Mouse (Mus musculus) ES-Bruce4 (cell line): Measurements from ENCODE around the gene Zfp786.

Experiments used
- CTCF ChIP-seq: IDR thresholded peaks from one replicate; pipeline ENCODE4 v1.8.1; 2011; ENCODE audit warnings: low read depth, low read length
- POLR2A ChIP-seq: IDR thresholded peaks from one replicate; pipeline ENCODE4 v1.8.1; 2011; ENCODE audit warnings: low read length; ENCODE audit not compliant: insufficient read depth

DNA sequence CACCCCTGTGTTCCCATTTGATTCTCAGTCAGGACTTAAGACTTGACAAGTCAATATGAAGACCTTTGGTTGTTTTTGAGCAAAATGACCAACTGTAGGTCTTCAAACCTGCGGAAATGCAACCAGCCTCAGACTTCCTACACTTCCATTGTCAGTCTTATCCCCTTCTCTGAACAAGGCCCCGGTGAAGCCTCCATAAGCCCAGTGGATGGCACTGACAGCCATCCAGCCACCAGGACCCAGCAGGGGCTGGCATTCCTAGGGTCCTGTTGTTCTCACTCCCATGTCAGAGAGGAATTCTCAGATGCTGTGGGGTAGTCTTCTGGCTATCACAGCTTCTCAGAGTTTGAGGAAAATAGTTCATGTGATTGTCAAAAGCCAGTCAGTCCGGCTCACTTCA, 47.9 kb upstream of the Zfp786 start:
- TF ChIP-seq CTCF (no peak), POLR2A (no peak)
